In the genomic region with DNA sequence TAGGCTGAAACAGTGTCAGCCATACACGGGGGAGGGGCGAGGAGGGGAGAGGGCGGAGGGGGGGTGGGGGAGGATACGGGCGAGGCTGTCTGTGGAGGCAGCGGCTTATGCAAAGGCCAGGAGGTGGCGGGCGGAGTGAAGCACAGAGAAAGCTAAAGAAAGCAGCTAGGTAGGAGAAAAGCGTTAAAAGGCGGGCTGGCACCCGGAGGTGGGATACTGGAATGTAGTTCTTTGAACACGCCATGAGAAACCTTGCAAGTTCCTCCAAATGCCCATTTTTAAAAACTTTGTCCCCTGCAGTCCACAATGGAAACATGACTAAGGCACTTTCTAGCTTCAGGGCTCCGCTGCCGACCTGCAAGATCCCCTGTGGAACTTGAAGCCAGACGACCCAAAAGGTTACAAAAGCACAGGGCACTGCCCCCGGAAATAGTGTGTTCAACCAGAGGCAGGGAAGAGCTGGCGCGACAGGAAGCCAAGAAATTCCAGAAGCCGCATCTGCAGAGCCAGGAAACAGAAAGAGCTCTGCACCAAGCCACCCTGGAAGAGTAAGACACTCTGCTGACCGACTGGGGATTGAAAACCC, we compare ENCODE assay signal across 1 mouse cellular context.
TF ChIP-seq lines count a peak whose summit lies in the region.

No protein-coding gene starts in this region.

TF ChIP-seq in CH12.LX, 34 proteins besides CTCF, POLR2A, EP300 and RAD21 (continued from another document):
- TF ChIP-seq CHD1 (IDR thresholded peaks at IDR 0.05; ENCODE audit: low read depth, low read length) (no peak), MAZ (IDR thresholded peaks at IDR 0.05; ENCODE audit: low read depth, low read length) (no peak), ETS1 (conservative IDR thresholded peaks at IDR 0.05; ENCODE audit: low read depth, low read length) (no peak), USF2 (conservative IDR thresholded peaks at IDR 0.05; ENCODE audit: low read depth, low read length) (no peak), NRF1 (IDR thresholded peaks at IDR 0.05; ENCODE audit: low read depth, low read length) (no peak), POLR2AphosphoS2 (IDR thresholded peaks at IDR 0.05; ENCODE audit: low read depth, low read length) (no peak)
